Mouse (Mus musculus) stomach, adult 2 months (tissue): ENCODE measurements around the gene 9030025P20Rik. TPM values are rescaled to one million over a fixed set of nuclear protein-coding genes. Genes with fewer than 3 reads are reported as not detected.

Experiments
- polyA plus RNA-seq: library from polyadenylated mRNA; depleted of rRNA; stranded (reverse); fragments of >200 nt; gene quantifications from 2 replicates; pipeline ENCODE4 v1.2.3, GENCODE M21; 2012; rRNA removed

The 9030025P20Rik gene
- 1.5 and 3.6 TPM in 2 replicates for polyA plus RNA-seq

DNA sequence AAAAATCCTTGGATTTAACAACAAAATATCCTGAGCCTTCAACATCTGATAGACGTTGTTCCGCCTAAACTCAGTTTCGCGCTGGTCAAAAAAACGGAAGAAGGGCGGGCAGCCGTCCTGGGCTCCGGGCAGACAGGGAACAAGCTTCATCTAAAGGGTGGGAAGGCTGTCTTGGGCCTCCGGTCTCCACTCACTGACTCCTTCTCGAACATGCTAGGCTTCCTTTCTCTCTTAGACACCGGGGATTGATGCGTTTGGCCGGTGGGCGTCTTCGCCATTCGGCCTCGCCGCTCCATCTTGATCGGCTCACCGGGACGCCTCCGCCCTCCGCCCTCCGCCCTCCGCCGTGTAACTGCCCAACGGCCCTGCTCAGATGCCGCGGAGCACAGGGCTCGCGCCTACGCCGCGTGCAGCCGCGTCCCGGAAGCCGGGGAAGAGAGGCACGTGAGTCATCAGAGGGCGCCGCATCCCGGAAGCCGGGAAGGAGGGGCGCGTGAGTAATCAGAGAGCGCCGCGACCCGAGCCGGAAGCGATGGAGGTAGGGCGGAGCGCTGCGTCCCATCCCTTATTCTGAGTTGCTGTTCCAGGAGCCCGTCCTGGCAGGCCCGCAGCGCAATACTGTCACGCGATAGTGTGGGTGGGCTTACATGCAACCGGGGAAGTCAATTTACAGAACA lies at the start of gene 9030025P20Rik, which contains the start of gene Gm3417:
Gene 9030025P20Rik (plus strand): TSS at position 107 of the 677 bp plus-strand sequence.
Gene Gm3417 (minus strand): TSS at position 429 of the 677 bp plus-strand sequence.

DNA sequence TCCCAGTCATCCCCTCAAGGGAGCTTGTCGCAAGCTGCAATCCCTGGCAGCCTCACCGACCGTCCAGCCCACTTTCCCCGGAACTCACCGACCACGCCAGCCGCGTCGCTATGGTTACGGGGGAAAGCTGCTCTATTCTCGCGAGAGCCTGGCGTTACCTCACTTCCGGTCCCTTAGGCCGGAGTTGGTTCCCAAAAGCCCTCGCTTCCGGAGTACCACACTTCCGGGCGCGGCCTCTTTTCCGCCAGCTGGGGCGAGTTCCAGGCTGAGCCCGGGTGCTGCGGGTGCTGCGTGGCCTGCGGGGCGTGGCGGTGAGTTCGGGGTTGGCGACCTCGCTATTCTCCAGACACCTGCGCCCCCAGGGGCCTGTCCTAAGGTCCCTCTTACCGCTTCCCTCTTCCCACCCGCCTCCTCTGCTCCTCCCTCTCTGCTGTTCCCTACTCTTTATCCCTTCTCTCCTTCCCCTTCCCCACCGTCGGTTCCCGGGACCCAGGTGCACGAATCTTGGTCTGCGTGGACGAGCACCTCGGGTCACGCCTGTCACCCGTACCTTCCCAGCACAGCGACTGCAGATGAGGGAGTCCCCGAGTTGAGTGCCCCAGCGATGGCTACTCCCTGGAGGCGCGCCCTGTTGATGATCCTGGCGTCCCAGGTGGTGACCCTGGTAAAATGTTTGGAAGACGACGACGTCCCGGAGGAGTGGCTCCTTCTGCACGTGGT lies 35.1 kb upstream of the 9030025P20Rik start, which contains the start of the genes Wdr27 and 1600012H06Rik:
Gene Wdr27 (minus strand): TSS at position 150 of the 720 bp plus-strand sequence.
Gene 1600012H06Rik (plus strand): TSS at position 176 of the 720 bp plus-strand sequence.

DNA sequence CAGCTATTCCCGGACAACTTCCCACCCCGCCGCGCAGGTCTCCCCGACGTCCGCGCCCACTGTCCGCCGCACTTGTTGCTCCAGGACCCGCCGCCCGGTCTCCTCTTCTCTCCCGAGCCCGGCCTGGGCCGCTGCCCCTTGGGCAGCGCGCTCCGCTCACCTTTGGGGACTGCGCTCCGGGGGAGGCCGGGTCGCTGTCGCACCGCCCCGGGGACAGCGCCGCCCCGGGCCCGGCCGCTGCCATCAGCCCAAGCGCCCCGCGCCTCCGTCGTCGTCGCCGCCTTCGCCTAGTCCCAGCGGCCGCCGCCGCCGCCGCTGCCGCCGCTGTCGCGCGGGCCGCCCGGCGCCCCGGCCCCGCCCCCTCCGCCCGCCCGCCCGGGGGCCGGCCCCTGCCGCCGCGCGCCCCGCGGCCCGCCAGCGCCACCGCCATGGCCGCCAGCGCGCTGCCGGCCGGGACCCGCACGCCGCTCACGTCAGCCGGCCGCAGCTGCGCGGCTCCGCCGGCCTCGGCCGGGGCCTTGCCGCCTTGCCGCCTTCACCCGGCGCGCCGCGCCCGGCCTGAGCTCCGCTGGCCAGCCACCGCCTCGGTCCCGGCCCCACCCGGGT lies 17.2 kb upstream of the 9030025P20Rik start, which contains the start of gene Phf10:
Gene Phf10 (minus strand): TSS at position 323 of the 606 bp plus-strand sequence.

DNA sequence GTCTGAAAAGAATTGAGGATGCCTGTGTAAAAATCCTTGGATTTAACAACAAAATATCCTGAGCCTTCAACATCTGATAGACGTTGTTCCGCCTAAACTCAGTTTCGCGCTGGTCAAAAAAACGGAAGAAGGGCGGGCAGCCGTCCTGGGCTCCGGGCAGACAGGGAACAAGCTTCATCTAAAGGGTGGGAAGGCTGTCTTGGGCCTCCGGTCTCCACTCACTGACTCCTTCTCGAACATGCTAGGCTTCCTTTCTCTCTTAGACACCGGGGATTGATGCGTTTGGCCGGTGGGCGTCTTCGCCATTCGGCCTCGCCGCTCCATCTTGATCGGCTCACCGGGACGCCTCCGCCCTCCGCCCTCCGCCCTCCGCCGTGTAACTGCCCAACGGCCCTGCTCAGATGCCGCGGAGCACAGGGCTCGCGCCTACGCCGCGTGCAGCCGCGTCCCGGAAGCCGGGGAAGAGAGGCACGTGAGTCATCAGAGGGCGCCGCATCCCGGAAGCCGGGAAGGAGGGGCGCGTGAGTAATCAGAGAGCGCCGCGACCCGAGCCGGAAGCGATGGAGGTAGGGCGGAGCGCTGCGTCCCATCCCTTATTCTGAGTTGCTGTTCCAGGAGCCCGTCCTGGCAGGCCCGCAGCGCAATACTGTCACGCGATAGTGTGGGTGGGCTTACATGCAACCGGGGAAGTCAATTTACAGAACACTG lies 31.6 kb downstream of the 9030025P20Rik start, which contains the start of gene Gm3435:
Gene Gm3435 (plus strand): TSS at position 471 of the 708 bp plus-strand sequence.

Other genes with a start within 250 kb of the 9030025P20Rik start
- gene Wdr27, start 35.3 kb upstream of the 9030025P20Rik start, polyA plus RNA-seq: 1.7 and 2.5 TPM in 2 replicates
- 5.8 TPM in 2 replicates for gene 1600012H06Rik, start 35.3 kb upstream of the 9030025P20Rik start, polyA plus RNA-seq
- gene Phf10, start 17.2 kb upstream of the 9030025P20Rik start, polyA plus RNA-seq: 2.9 and 3.9 TPM in 2 replicates
- gene Gm3417, start 322 bp downstream of the 9030025P20Rik start, polyA plus RNA-seq: 0.37 TPM in 1 of 2 replicates, not detected in the other
- 0.11 TPM in 1 of 2 replicates, not detected in the other for gene Gm3435, start 31.7 kb downstream of the 9030025P20Rik start, polyA plus RNA-seq
- gene Ermard, start 62.7 kb downstream of the 9030025P20Rik start, polyA plus RNA-seq: 8.9 and 11.3 TPM in 2 replicates
- not detected in 2 replicates for gene Tcte3, start 63.0 kb downstream of the 9030025P20Rik start, polyA plus RNA-seq
- gene Gm3448, start 63.1 kb downstream of the 9030025P20Rik start, polyA plus RNA-seq: 0.09 and 0.12 TPM in 2 replicates